Mouse (Mus musculus) spleen, adult 2 months (tissue): Measurements from ENCODE around the gene Aurka.

Experiments used
- CTCF ChIP-seq: fragments of 200-500 bp; IDR thresholded peaks from 2 replicates; pipeline ENCODE4 v1.5.1; 2011; ENCODE audit warnings: mild to moderate bottlenecking, inconsistent platforms; ENCODE audit not compliant: insufficient read depth, insufficient read length, insufficient replicate concordance; ENCODE audit errors: extremely low read depth
- POLR2A ChIP-seq: fragments of 200-500 bp; IDR thresholded peaks from 2 replicates; pipeline ENCODE4 v1.6.1; 2011; ENCODE audit warnings: low read depth, low read length, inconsistent platforms

GRCm38 (mm10) chr2:172392041-172392521 lies 21.7 kb upstream of the Aurka start:
- TF ChIP-seq POLR2A = no peak
- TF ChIP-seq CTCF = no peak
